In genomic region chr2:5044321-5044720, GRCm38 (mm10) we compare ENCODE assay signal across 29 mouse cellular contexts. TPM values are rescaled to one million over a fixed set of nuclear protein-coding genes. Genes with fewer than 3 reads are reported as not detected.
DNase-seq lines count a peak whose midpoint lies in the region; ATAC-seq lines count a peak whose summit lies in the region.
"Had no signal": no experiment of that assay in that cellular context is flagged by ENCODE, and none has a peak within 500 bp of the region (broad histone marks: within the 10 kb centered on the region; RNA-seq: fewer than 3 reads in every experiment).

No protein-coding gene starts in this region.

- WGBS in heart, embryonic 11.5 days (ENCODE audit: insufficient replicate concordance): 36% methylated on average over 3 of the region's 3 CpGs
- 36% methylated on average over 3 of the region's 3 CpGs for WGBS in heart, embryonic 12.5 days
- WGBS in neural tube, embryonic 13.5 days: 49% methylated on average over 3 of the region's 3 CpGs

- H3K4me3 ChIP-seq in heart, embryonic 11.5 days (ENCODE audit: low read depth, low read length): no peak overlapping the region
- no peak overlapping the region for H3K4me3 ChIP-seq in heart, embryonic 12.5 days
- no peak overlapping the region for H3K4me3 ChIP-seq in neural tube, embryonic 13.5 days
- H3K4me3 ChIP-seq: embryonic facial prominence, embryonic 13.5 days; heart, embryonic 15.5 days; limb, embryonic 15.5 days; midbrain, embryonic 15.5 days had no signal

- no peaks in the 10 kb centered on the region for H3K27me3 ChIP-seq in heart, embryonic 11.5 days (ENCODE audit: control insufficient read depth, insufficient read depth, low read length)
- no peaks in the 10 kb centered on the region for H3K27me3 ChIP-seq in heart, embryonic 12.5 days (replicated peaks)
- H3K27me3 ChIP-seq in neural tube, embryonic 13.5 days: no peaks in the 10 kb centered on the region
- H3K27me3 ChIP-seq: embryonic facial prominence, embryonic 13.5 days; heart, embryonic 15.5 days; limb, embryonic 15.5 days; midbrain, embryonic 15.5 days; Patski had no signal

- H3K9ac ChIP-seq in heart, embryonic 11.5 days (ENCODE audit: low read depth, low read length): no peak overlapping the region
- H3K9ac ChIP-seq in heart, embryonic 12.5 days: no peak overlapping the region
- H3K9ac ChIP-seq in neural tube, embryonic 13.5 days: no peak overlapping the region
- H3K9ac ChIP-seq: embryonic facial prominence, embryonic 13.5 days; heart, embryonic 15.5 days; limb, embryonic 15.5 days; lung, embryonic 14.5 days; midbrain, embryonic 15.5 days had no signal

- 0 out of 2 replicates have a peak, but pooled peaks have one; percentile 26 for ATAC-seq in heart, embryonic 11.5 days (replicated peaks; ENCODE audit: insufficient number of reproducible peaks, low FRiP score, low TSS enrichment)
- no peak; the same call in 1 of the 2 replicates for ATAC-seq in heart, embryonic 12.5 days (ENCODE audit: insufficient number of reproducible peaks, low FRiP score)
- no peak for ATAC-seq in neural tube, embryonic 13.5 days (ENCODE audit: low read depth)
- no peak for ATAC-seq in megakaryocyte-erythroid progenitor cell, adult 5-6 weeks (replicated peaks; ENCODE audit: low FRiP score, low TSS enrichment, poor library complexity, severe bottlenecking)
- ATAC-seq: CD4-positive, CD25-positive, alpha-beta regulatory T cell, adult 4 months; forebrain, embryonic 16.5 days; Patski had no signal

- H3K4me2 ChIP-seq in heart, embryonic 11.5 days: no peak overlapping the region
- H3K4me2 ChIP-seq in heart, embryonic 12.5 days: no peak overlapping the region
- H3K4me2 ChIP-seq in neural tube, embryonic 13.5 days: no peak overlapping the region
- H3K4me2 ChIP-seq: heart, embryonic 15.5 days; limb, embryonic 15.5 days; lung, embryonic 14.5 days had no signal

- H3K4me1 ChIP-seq in heart, embryonic 11.5 days (ENCODE audit: control insufficient read depth, insufficient read depth, low read length): peaks cover 2% of the 10 kb centered on the region; the same call in 1 of the 2 replicates
- H3K4me1 ChIP-seq in heart, embryonic 12.5 days (replicated peaks): peaks cover 16% of the 10 kb centered on the region
- H3K4me1 ChIP-seq in neural tube, embryonic 13.5 days (replicated peaks): peaks cover 22% of the 10 kb centered on the region

- H3K27ac ChIP-seq in heart, embryonic 11.5 days (ENCODE audit: low read depth, low read length): no peak overlapping the region
- H3K27ac ChIP-seq in heart, embryonic 12.5 days (ENCODE audit: poor library complexity, severe bottlenecking): no peak overlapping the region
- H3K27ac ChIP-seq in neural tube, embryonic 13.5 days (replicated peaks): 0 out of 2 replicates have a peak overlapping the region, but pooled peaks have one; percentile 30
- H3K27ac ChIP-seq: embryonic facial prominence, embryonic 13.5 days; heart, embryonic 15.5 days; limb, embryonic 15.5 days had no signal

- DNase-seq in neural tube, embryonic 10.5 days (ENCODE audit: extremely low spot score, low spot score): no peak
- peak; percentile 65 for DNase-seq in ZHBTc4 (ENCODE audit: low read depth, low spot score)
- DNase-seq in kidney, adult 18-20 months: no peak
- DNase-seq in kidney, postnatal 4 days: no peak
- DNase-seq: adrenal gland, postnatal 10 days; cerebellum, adult 11 months; cerebellum, adult 9-10 months; cerebellum, postnatal 36 days; kidney, adult 2 months; kidney, postnatal 36 days; left cerebral cortex, postnatal 4 days; lung, embryonic 14.5 days; lung, postnatal 14 days; right cerebral cortex, adult 18-20 months; spleen, adult 18-20 months; thymus, postnatal 14 days had no signal

- H3K9me3 ChIP-seq in heart, embryonic 11.5 days (replicated peaks; ENCODE audit: control insufficient read depth, low read length): no peaks in the 10 kb centered on the region
- H3K9me3 ChIP-seq in heart, embryonic 12.5 days (replicated peaks): no peaks in the 10 kb centered on the region
- H3K9me3 ChIP-seq in neural tube, embryonic 13.5 days: no peaks in the 10 kb centered on the region
- H3K9me3 ChIP-seq: embryonic facial prominence, embryonic 13.5 days; G1E; heart, embryonic 15.5 days; limb, embryonic 15.5 days; midbrain, embryonic 15.5 days had no signal

- 0 out of 2 replicates have a peak, but pooled peaks cover 1% of the 10 kb centered on the region for H3K36me3 ChIP-seq in heart, embryonic 11.5 days (ENCODE audit: control insufficient read depth, insufficient read depth, low read length)
- peaks cover 4% of the 10 kb centered on the region for H3K36me3 ChIP-seq in heart, embryonic 12.5 days
- H3K36me3 ChIP-seq in neural tube, embryonic 13.5 days: no peaks in the 10 kb centered on the region
- H3K36me3 ChIP-seq: embryonic facial prominence, embryonic 13.5 days; heart, embryonic 15.5 days; limb, embryonic 15.5 days; midbrain, embryonic 15.5 days had no signal

RNA-seq across cellular contexts. Expression of gene Optn, which starts 19.5 kb away (rescaled TPM):
- 13.6 and 14.3 TPM in 2 replicates for polyA plus RNA-seq in heart, embryonic 11.5 days (2014; fragmentation: Nextera tagmentation; extraction: Ambion mirVana)
- 17.1 and 17.5 TPM in 2 replicates for polyA plus RNA-seq in heart, embryonic 12.5 days (2016; fragmentation: Nextera tagmentation; extraction: Ambion mirVana)
- 7.7 and 11.4 TPM in 2 replicates for polyA plus RNA-seq in neural tube, embryonic 13.5 days (2015; fragmentation: Nextera tagmentation; extraction: Ambion mirVana)
- 89.0 and 116 TPM in 2 replicates for total RNA-seq in megakaryocyte-erythroid progenitor cell, adult 5-6 weeks (2014; fragmentation: Nextera tagmentation)
- 193 and 249 TPM in 2 replicates for total RNA-seq in megakaryocyte-erythroid progenitor cell, adult 5-6 weeks (2017)

RNA-seq across cellular contexts. Expression of gene Mcm10, which starts 31.7 kb away (rescaled TPM):
- 21.4 and 23.2 TPM in 2 replicates for polyA plus RNA-seq in heart, embryonic 11.5 days (2014; fragmentation: Nextera tagmentation; extraction: Ambion mirVana)
- 23.8 and 24.2 TPM in 2 replicates for polyA plus RNA-seq in heart, embryonic 12.5 days (2016; fragmentation: Nextera tagmentation; extraction: Ambion mirVana)
- 3.9 and 4.8 TPM in 2 replicates for polyA plus RNA-seq in neural tube, embryonic 13.5 days (2015; fragmentation: Nextera tagmentation; extraction: Ambion mirVana)
- total RNA-seq in megakaryocyte-erythroid progenitor cell, adult 5-6 weeks (2014; fragmentation: Nextera tagmentation): 121 and 141 TPM in 2 replicates
- 92.5 and 121 TPM in 2 replicates for total RNA-seq in megakaryocyte-erythroid progenitor cell, adult 5-6 weeks (2017)
- total RNA-seq: gastrocnemius, adult 8-10 months had no signal
